In the genomic region with DNA sequence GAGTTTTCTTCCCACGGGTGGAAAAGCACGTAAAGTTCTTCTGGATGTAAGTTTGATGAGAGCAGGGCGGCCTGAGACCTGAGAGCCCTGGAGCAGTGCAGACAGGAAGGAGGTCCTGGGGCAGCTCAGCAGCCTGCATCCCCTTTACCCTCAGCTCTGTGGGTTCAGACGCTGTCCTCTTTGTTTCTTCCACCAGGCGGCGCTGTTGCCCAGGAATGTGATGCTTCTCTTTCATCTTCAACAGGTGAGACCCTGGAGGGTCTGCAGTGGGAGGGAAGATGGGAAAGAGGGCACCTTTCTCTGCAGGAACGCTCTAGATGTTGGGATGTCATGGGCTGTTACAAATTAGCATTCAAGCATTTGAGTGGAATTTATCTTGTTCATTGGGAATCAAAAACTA, we compare ENCODE assay signal across 9 mouse cellular contexts. TPM values are rescaled to one million over a fixed set of nuclear protein-coding genes. Genes with fewer than 3 reads are reported as not detected.
DNase-seq lines count a peak whose midpoint lies in the region; ATAC-seq and TF ChIP-seq lines count a peak whose summit lies in the region.
"Not testable (repeated sequence)": the region's sequence is repeated elsewhere in the genome, so short reads cannot be mapped to it uniquely, and the experiment has no call there.
"Had no signal": no experiment of that assay in that cellular context is flagged by ENCODE, and none has a peak within 500 bp of the region (broad histone marks: within the 10 kb centered on the region; RNA-seq: fewer than 3 reads in every experiment).

No protein-coding gene starts in this region.

- not testable (repeated sequence) for TF ChIP-seq POLR2A in brain, embryonic 14.5 days (IDR thresholded peaks at IDR 0.05; ENCODE audit: borderline replicate concordance, extremely low read depth, insufficient read depth, insufficient read length, poor library complexity, severe bottlenecking)

- H3K27me3 ChIP-seq in intestine, embryonic 14.5 days (replicated peaks; ENCODE audit: control insufficient read depth, insufficient read depth, low read length); midbrain, embryonic 11.5 days (ENCODE audit: control insufficient read depth, insufficient read depth, low read length): not testable (repeated sequence)
- peaks cover 21% of the 10 kb centered on the region for H3K27me3 ChIP-seq in limb, embryonic 10.5 days (ENCODE audit: low read depth, poor library complexity, severe bottlenecking)

- ATAC-seq in intestine, embryonic 14.5 days (replicated peaks; ENCODE audit: low FRiP score, low TSS enrichment, low read depth); midbrain, embryonic 11.5 days (ENCODE audit: low FRiP score): not testable (repeated sequence)

- 9% methylated on average over 7 of the region's 7 CpGs for WGBS in intestine, embryonic 14.5 days
- 5% methylated on average over 7 of the region's 7 CpGs for WGBS in limb, embryonic 10.5 days
- 5% methylated on average over 7 of the region's 7 CpGs for WGBS in midbrain, embryonic 11.5 days

- not testable (repeated sequence) for H3K27ac ChIP-seq in ES-E14 (ENCODE audit: insufficient read depth, low read depth, low read length, poor library complexity, severe bottlenecking); intestine, embryonic 14.5 days (ENCODE audit: low read depth); limb, embryonic 10.5 days; midbrain, embryonic 11.5 days (ENCODE audit: low read depth, low read length)

- H3K9me3 ChIP-seq in ES-E14 (ENCODE audit: control insufficient read depth, insufficient read depth, low read depth, low read length); intestine, embryonic 14.5 days (ENCODE audit: control insufficient read depth, low read length); limb, embryonic 10.5 days (replicated peaks); midbrain, embryonic 11.5 days (ENCODE audit: control insufficient read depth, low read length): not testable (repeated sequence)

- peak; percentile 50 for DNase-seq in ES-E14 (ENCODE audit: low read depth, low spot score)
- DNase-seq in brain, embryonic 14.5 days (ENCODE audit: low read depth): peak; percentile 7
- peak; percentile 20 for DNase-seq in forelimb bud, embryonic 11.5 days (ENCODE audit: low read depth, low spot score)
- peak; percentile 69 for DNase-seq in intestine, embryonic 14.5 days (ENCODE audit: low spot score)
- peak; percentile 66 for DNase-seq in limb, embryonic 10.5 days (ENCODE audit: low spot score)
- peak; percentile 90 for DNase-seq in midbrain, embryonic 11.5 days (ENCODE audit: low spot score, missing footprints)
- DNase-seq in spleen, postnatal 36 days (ENCODE audit: low spot score in 2 of 2): peak; percentile 33 to 51
- DNase-seq in thymus, postnatal 4 days: peak; percentile 88

- H3K9ac ChIP-seq in ES-E14 (ENCODE audit: insufficient read depth, low read depth, low read length, poor library complexity, severe bottlenecking); intestine, embryonic 14.5 days (ENCODE audit: low read length); midbrain, embryonic 11.5 days (ENCODE audit: low read length): not testable (repeated sequence)

- H3K4me3 ChIP-seq in ES-E14 (ENCODE audit: insufficient read depth in 1 of 2, low read depth in 1 of 2, low read length in 2 of 2, poor library complexity in 1 of 2, severe bottlenecking in 1 of 2); intestine, embryonic 14.5 days (ENCODE audit: low read depth, low read length); limb, embryonic 10.5 days; midbrain, embryonic 11.5 days (ENCODE audit: low read depth, low read length): not testable (repeated sequence)

- H3K36me3 ChIP-seq in ES-E14 (ENCODE audit: control insufficient read depth, insufficient read depth, low read length, poor library complexity, severe bottlenecking); intestine, embryonic 14.5 days (ENCODE audit: control insufficient read depth, insufficient read depth, low read length); limb, embryonic 10.5 days; midbrain, embryonic 11.5 days (ENCODE audit: control insufficient read depth, insufficient read depth, low read length): not testable (repeated sequence)

- TF ChIP-seq CTCF in brain, embryonic 14.5 days (IDR thresholded peaks at IDR 0.05; ENCODE audit: borderline replicate concordance, extremely low read depth, insufficient read depth, insufficient read length): peak; percentile 31; the same call in 1 of the 2 replicates

- not testable (repeated sequence) for H3K4me2 ChIP-seq in intestine, embryonic 14.5 days (ENCODE audit: low read length); midbrain, embryonic 11.5 days

- in situ Hi-C loops in ES-E14 (cut with MboI; ENCODE audit: low sequenced_read_pairs in 2 of 2, unreplicated experiment in 2 of 2): not testable (repeated sequence)

- not testable (repeated sequence) for H3K4me1 ChIP-seq in ES-E14 (ENCODE audit: control insufficient read depth in 2 of 2, insufficient read depth in 2 of 2, low read length in 2 of 2, poor library complexity in 1 of 2); intestine, embryonic 14.5 days (replicated peaks; ENCODE audit: control insufficient read depth, insufficient read depth, low read length); limb, embryonic 10.5 days; midbrain, embryonic 11.5 days (ENCODE audit: control insufficient read depth, insufficient read depth, low read length)

RNA-seq across cellular contexts. Expression of gene H2-Q4, which starts 10.4 kb away (rescaled TPM):
- total RNA-seq in ES-E14 (2012; rRNA removed): 9.1 and 19.9 TPM in 2 replicates
- polyA plus RNA-seq in brain, embryonic 14.5 days (2012; rRNA removed): 2.9 and 3.0 TPM in 2 replicates
- 2.5 and 4.4 TPM in 2 replicates for polyA plus RNA-seq in intestine, embryonic 14.5 days (2014; fragmentation: Nextera tagmentation; extraction: Ambion mirVana)
- 2.2 and 3.6 TPM in 2 replicates for polyA plus RNA-seq in limb, embryonic 10.5 days (2016; fragmentation: Nextera tagmentation; extraction: Ambion mirVana)
- 1.9 and 2.5 TPM in 2 replicates for polyA plus RNA-seq in midbrain, embryonic 11.5 days (2014; fragmentation: Nextera tagmentation; extraction: Ambion mirVana)

RNA-seq across cellular contexts. Expression of gene H2-Q6, which starts 34.9 kb away (rescaled TPM):
- 0.94 and 2.3 TPM in 2 replicates for total RNA-seq in ES-E14 (2012; rRNA removed)
- polyA plus RNA-seq in brain, embryonic 14.5 days (2012; rRNA removed): 0.57 and 0.58 TPM in 2 replicates
- polyA plus RNA-seq in intestine, embryonic 14.5 days (2014; fragmentation: Nextera tagmentation; extraction: Ambion mirVana): 2.0 and 2.1 TPM in 2 replicates
- polyA plus RNA-seq in limb, embryonic 10.5 days (2016; fragmentation: Nextera tagmentation; extraction: Ambion mirVana): 2.6 and 3.8 TPM in 2 replicates
- polyA plus RNA-seq in midbrain, embryonic 11.5 days (2014; fragmentation: Nextera tagmentation; extraction: Ambion mirVana): 0.33 and 0.93 TPM in 2 replicates
- total RNA-seq: gastrocnemius, postnatal 25 days had no signal

RNA-seq across cellular contexts. Expression of gene H2-Q2, which starts 47.8 kb away (rescaled TPM):
- total RNA-seq in ES-E14 (2012; rRNA removed): 0.67 and 1.4 TPM in 2 replicates
- 0.97 and 1.4 TPM in 2 replicates for polyA plus RNA-seq in brain, embryonic 14.5 days (2012; rRNA removed)
- polyA plus RNA-seq in intestine, embryonic 14.5 days (2014; fragmentation: Nextera tagmentation; extraction: Ambion mirVana): 37.3 and 39.1 TPM in 2 replicates
- polyA plus RNA-seq in limb, embryonic 10.5 days (2016; fragmentation: Nextera tagmentation; extraction: Ambion mirVana): 0.79 and 0.80 TPM in 2 replicates
- 0.22 and 0.34 TPM in 2 replicates for polyA plus RNA-seq in midbrain, embryonic 11.5 days (2014; fragmentation: Nextera tagmentation; extraction: Ambion mirVana)

RNA-seq across cellular contexts. Expression of gene H2-Q7, which starts 49.2 kb away (rescaled TPM):
- total RNA-seq in ES-E14 (2012; rRNA removed): 2.1 and 4.8 TPM in 2 replicates
- polyA plus RNA-seq in brain, embryonic 14.5 days (2012; rRNA removed): 3.6 and 4.3 TPM in 2 replicates
- polyA plus RNA-seq in intestine, embryonic 14.5 days (2014; fragmentation: Nextera tagmentation; extraction: Ambion mirVana): 8.1 and 9.0 TPM in 2 replicates
- polyA plus RNA-seq in limb, embryonic 10.5 days (2016; fragmentation: Nextera tagmentation; extraction: Ambion mirVana): 24.7 and 28.4 TPM in 2 replicates
- polyA plus RNA-seq in midbrain, embryonic 11.5 days (2014; fragmentation: Nextera tagmentation; extraction: Ambion mirVana): 9.3 and 10.0 TPM in 2 replicates

Comparison
In these comparisons a context has a peak if more than half of its experiments do, and no peak if none do; other contexts are left out.
1. DNase-seq: peak in every context shown above with its lines; median percentile 90 in midbrain, embryonic 11.5 days; 88 in thymus, postnatal 4 days; 69 in intestine, embryonic 14.5 days; 66 in limb, embryonic 10.5 days; 50 in ES-E14; 42 in spleen, postnatal 36 days; 20 in forelimb bud, embryonic 11.5 days; 7 in brain, embryonic 14.5 days.
2. RNA of gene H2-Q2, which starts 47.8 kb away (polyA plus RNA-seq): 37.3 to 39.1 TPM in intestine, embryonic 14.5 days; 0.97 to 1.4 TPM in brain, embryonic 14.5 days, 0.79 to 0.80 TPM in limb, embryonic 10.5 days and 0.22 to 0.34 TPM in midbrain, embryonic 11.5 days; every median in the first group is over 10 times any median in the second.